Mouse (Mus musculus): ENCODE measurements around the gene Ikzf3.

The Ikzf3 gene

DNA sequence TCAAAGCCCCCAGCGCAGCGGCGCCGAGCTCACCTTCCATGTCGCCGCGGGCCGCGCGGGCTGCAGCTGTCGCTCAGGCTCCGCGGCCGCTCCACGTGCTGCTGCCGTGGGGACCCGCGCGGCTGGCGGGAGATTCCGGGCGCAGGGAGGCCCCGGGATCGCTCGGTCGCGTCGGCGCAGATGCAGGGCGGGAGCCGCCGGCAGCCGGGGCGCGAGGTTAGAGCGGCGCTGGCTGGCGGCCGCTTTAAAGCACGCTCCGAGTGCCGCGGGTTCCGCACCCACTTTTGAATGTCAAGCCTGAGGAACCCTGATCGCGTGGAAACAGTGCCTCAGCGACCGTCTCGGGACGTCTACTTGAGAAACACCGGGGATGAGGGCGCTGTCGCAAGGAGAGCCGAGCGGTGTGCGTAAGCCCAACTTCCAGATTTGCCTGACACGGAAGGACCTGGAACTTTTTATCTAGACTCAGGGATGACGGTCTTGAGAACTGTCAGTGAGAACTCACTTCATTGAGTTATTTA, at the start of gene Ikzf3:
TSS of gene Ikzf3 (minus strand) at position 321 of the 521 bp plus-strand sequence.
- DNase-seq (ENCODE audit: low read depth, low spot score): no peak

DNA sequence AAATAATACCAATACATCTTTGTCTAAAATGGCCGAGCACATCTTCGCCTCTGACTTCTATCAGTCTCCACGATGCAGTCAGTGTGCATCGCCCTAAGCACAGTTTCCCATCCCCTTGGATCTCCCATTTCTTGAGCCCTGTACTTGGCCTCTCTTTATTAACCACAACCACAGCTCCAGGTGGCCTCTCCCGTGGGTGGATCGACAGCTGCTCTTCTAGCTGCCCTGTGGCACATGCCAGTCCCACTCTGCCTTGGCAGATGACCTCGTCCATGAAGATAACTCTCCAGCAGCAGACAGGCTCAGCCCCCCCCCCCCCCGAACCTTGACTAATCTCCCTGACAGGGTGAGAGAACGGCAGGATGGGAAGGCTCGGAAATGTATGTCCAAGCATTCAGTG, 49.6 kb upstream of the Ikzf3 start:
- DNase-seq (ENCODE audit: low read depth, low spot score): no peak

DNA sequence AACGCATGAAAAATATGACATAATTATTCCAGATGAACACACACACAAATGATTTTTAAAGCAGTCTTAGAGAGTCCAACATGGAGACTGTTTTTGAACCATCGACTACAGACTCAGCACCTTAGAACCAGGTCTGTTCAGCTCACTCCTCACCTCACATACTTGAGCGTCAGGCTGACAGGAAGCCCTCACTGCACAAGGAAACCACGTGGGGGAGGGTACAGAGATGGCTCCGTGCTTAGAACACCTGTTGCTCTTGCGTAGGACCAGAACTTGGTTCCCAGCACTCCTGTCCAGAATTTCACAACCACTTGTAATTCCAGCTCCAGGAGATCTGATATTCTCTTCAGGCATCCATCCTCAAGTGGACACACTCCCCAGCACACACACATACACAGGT, 49.2 kb upstream of the Ikzf3 start:
- no peak for DNase-seq (ENCODE audit: low read depth, low spot score)

- no peak for DNase-seq (ENCODE audit: low read depth, low spot score)
Measured at GRCm38 (mm10) chr11:98590548-98591445, 45.0 kb upstream of the Ikzf3 start.

DNA sequence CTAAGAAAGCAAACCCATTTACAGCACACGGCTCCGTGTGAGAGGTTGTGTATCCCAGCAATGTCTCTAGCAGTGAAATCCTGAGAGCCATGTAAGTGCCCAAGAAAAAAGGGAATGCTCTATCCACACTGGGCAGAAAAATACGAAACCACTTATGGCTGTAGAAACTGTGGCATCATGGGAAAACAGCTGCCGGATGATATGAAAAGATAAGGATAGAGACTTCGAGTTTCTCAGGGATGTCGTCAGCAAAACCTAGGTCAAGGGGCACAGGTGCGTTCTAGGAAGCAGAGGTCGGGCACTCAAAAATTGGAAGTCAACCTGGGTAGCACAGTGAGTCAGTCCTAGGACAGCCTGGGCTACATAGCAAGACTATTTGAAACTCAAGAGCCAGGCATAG, 43.5 kb upstream of the Ikzf3 start:
- no peak for DNase-seq (ENCODE audit: low read depth, low spot score)

GRCm38 (mm10) chr11:98588833-98589281, 43.0 kb upstream of the Ikzf3 start:
- peak; percentile 78 for DNase-seq (ENCODE audit: low read depth, low spot score)

- DNase-seq (ENCODE audit: low read depth, low spot score): peak; percentile 85
Measured at GRCm38 (mm10) chr11:98587684-98588546, 42.1 kb upstream of the Ikzf3 start.

- peak; percentile 99 for DNase-seq (ENCODE audit: low read depth, low spot score)
Measured at GRCm38 (mm10) chr11:98586892-98587563, 41.2 kb upstream of the Ikzf3 start, which contains the start of gene Ormdl3. Ormdl3 (minus strand) TSS chr11:98587368.

- peak; percentile 51 for DNase-seq (ENCODE audit: low read depth, low spot score)
Measured at GRCm38 (mm10) chr11:98586087-98586891, 40.5 kb upstream of the Ikzf3 start.

- no peak for DNase-seq (ENCODE audit: low read depth, low spot score)
Measured at GRCm38 (mm10) chr11:98584629-98585177, 38.9 kb upstream of the Ikzf3 start.

DNA sequence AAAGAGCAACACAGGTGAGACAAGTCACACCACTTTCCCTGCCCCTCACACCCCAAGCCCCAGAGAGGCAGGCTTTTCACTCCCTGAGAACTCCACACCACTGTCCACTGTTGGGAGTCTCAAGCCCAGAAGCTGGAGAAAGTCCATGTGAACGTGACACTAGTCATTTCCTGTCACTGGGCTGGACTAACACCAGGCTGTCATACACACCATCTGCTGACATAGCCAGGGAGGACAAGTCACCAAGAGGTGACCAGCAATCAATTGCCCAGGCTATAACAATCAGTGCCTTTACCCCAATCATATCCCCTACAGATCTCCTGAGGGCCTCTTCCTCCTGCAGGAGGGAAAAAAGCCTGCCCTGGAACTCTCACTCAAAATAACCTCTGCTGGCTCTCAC, 38.3 kb upstream of the Ikzf3 start:
- no peak for DNase-seq (ENCODE audit: low read depth, low spot score)

- DNase-seq (ENCODE audit: low read depth, low spot score): peak; percentile 36
Measured at GRCm38 (mm10) chr11:98583571-98583970, 37.7 kb upstream of the Ikzf3 start.

DNA sequence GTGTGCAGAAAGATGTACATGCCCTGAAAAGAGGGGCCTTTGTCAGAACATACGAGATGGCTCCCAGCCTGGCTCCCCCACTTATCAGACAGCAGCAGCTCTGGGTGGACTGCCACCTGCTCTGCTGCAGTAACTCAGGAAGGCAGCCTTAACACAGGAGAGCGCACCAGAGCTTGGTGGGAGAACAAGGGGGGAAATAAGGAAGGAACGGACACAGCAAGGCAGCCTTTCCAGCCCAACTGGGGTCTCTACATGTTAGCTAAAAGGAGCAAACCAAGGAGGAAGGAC, 37.4 kb upstream of the Ikzf3 start:
- no peak for DNase-seq (ENCODE audit: low read depth, low spot score)

DNA sequence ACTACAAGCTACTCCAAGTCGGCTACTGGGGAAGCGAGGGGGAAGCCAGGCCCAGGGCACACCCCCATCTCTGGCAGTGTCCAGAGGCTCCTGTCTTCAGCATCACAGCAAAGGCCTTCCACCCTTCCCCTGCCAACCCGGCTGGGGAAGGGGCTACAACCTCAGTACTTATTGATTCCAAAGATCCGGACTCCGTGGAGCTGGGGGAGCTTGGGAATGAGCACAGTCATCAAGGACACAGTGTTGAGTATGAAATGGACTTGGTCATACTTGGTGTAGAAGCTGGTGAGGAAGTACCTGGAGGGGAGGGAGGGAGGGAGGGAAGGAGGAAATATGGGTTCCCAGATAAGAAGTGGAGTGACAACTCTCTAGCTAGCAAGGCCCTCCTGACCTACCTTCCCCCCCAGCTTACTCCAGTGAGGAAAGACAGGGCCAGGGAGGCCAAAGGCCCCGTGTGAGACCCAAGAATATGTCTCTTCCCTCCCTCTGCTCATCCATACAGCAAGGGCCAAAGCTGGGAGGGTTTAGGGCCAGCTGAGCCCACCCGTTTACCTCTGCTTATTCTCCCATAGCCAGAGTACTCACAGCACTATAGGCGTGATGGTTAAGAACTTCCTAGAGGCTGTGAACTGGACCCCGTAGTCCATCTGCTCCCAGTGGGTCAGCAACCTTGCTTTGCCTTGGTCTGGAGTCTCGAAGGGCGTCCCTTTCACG, 36.9 kb upstream of the Ikzf3 start:
- no peak for DNase-seq (ENCODE audit: low read depth, low spot score)

DNA sequence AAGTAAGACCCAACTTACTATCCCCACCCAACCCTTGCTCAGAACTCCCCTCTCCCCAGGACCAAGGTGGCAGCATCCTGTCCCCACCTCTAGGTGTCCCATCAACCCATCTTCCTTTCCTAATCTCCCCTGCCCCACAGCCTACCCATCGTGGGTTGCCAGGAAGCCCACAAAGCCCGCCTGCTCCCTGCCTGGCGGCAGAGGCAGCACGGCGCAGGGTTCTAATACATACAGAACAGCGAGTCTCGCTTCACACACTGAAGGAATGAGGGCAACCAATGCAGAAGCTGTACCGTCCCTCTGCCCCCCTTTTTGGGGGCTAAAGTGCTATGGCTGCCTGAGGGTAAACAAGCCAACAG, 36.2 kb upstream of the Ikzf3 start:
- DNase-seq (ENCODE audit: low read depth, low spot score): no peak

DNA sequence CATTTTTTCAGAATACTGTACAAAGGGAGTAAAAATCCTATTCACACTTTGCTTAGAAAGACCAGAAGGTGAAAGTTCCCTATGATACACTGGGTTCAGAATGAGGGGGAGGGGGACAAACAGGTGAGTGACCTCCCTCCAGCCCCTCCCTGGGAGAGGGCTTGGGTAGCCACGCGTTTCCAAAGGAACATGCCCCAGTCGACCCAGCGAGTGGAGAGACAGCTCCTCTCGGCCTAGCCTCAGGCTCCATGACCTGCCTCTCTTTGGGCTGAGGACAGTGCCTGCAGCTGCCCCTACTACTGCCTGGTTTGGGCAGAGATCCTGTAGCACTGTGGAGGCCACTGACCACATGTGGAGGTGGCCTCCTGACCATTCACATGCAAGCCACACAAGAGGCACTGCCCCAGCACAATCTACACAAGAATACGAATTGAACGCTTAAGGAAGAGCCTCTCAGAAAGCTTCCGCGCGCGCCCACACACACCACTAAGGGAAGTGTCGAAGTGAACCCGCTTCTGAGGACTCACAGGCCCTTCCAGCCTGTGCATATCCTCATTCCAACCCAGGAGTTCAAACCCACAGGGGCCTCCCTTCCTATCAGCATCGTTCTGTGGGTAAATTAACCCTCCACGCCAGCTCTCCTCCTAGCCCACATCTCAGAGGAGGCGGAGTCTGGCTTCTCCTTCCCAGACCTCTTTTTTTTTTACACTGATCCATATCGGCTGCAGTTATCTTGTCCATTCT, 35.6 kb upstream of the Ikzf3 start:
- DNase-seq (ENCODE audit: low read depth, low spot score): no peak

DNA sequence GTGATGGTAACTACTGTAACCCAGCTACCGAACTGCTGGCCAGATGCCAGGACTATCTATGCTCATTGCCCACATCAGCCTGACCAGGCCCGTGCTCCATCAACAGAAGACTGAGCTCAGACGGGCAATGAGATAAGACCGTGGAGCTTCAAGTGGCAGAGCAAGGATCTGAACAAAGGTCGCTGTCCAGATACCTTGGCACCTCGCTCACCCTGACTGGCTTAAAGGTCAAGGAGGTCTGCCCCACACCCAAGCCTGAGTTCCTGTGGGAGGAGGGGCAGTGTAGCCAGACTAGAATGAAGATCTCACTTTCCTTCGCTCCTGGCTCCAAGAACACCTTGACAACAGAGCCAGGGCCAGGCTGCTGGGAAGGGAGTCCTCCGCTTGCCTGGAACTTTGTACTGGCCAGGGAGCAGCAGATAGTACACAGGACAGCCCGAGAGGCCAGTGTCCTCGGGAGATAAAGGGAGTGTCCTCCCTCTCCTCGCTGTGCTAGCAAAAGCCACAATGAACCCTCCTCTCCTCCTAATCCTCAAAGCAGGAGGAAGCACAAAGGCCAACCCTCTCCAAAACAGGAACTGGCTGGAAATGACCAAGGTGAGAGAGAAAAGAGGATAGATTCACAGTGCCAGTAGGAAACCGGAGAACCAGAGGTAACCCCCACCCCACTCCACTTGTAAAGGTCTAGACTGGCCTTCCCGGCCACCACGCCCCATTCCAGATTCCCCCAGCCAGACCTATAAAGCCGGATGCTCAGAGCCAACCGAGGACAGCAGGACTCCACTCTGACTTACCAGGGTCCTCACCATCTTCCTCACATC, 34.7 kb upstream of the Ikzf3 start:
- no peak for DNase-seq (ENCODE audit: low read depth, low spot score)

DNA sequence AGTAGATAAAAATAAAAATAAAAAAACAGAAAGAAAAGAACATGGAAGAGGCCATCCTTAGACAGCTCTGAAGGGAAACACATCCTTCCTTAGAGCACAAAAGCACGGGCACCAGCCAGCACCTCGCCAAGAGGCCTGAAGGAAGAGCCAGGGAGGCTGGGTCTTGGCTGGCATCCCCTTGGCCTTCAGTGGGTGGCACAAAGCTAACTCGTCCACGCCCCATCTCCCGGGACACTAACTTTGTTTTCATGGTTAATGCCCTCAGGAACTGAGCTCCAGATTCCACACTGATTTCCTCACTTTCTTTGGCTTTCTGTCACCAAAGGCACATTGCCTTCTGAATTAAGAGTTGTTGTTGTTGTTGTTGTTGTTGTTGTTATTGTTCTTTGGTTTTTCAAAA, 31.9 kb upstream of the Ikzf3 start:
- no peak for DNase-seq (ENCODE audit: low read depth, low spot score)

DNA sequence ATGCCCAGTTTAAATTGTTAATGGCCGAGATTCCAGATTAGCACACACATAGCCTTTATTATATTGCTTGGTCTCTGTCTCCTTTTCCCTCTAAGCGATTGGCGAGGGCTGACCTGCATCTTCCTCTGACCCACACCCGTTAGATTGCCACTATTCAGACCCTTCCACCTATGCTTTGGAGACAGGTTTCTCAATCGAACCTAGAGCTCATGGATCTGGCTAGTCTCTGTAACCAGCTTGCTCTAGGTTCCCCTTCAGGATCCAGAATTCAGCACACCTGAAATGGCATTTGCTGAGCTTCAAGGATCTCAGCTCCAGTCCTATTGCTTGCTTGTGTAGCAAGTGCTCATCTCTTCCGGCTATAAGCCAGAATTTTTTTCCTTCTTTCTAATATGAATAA, 23.6 kb upstream of the Ikzf3 start:
- DNase-seq (ENCODE audit: low read depth, low spot score): no peak
